Mouse (Mus musculus) left cerebral cortex, adult 11 months (tissue): ENCODE data around the gene Olfr412.

Source experiments
- DNase-seq: peaks from one replicate; pipeline ENCODE4 v3.0.0; 2022; ENCODE audit warnings: low spot score

The Olfr412 gene

GRCm38 (mm10) chr11:74361769-74362168 lies at the start of gene Olfr412:
Olfr412 (plus strand) TSS chr11:74362069.
- no peak for DNase-seq

GRCm38 (mm10) chr11:74326044-74326443 lies 35.8 kb upstream of the Olfr412 start:
- no peak for DNase-seq

- DNase-seq, result no peak
Measured at GRCm38 (mm10) chr11:74328781-74329180, 33.1 kb upstream of the Olfr412 start.

- DNase-seq, result no peak
Measured at GRCm38 (mm10) chr11:74337931-74338330, 23.9 kb upstream of the Olfr412 start, which contains the start of gene Olfr410. Olfr410 (minus strand) TSS chr11:74338031.

- no peak for DNase-seq
Measured at GRCm38 (mm10) chr11:74352550-74352949, 9.3 kb upstream of the Olfr412 start, which contains the start of gene Olfr411. Olfr411 (minus strand) TSS chr11:74352650.

GRCm38 (mm10) chr11:74371393-74372100 lies 9.7 kb downstream of the Olfr412 start:
- no peak for DNase-seq

GRCm38 (mm10) chr11:74376847-74377246 lies 15.0 kb downstream of the Olfr412 start:
- peak; percentile 51 for DNase-seq

- no peak for DNase-seq
Measured at GRCm38 (mm10) chr11:74379166-74379873, 17.5 kb downstream of the Olfr412 start.

- no peak for DNase-seq
Measured at GRCm38 (mm10) chr11:74385674-74386073, 23.8 kb downstream of the Olfr412 start.

- no peak for DNase-seq
Measured at GRCm38 (mm10) chr11:74387203-74387602, 25.3 kb downstream of the Olfr412 start.

- no peak for DNase-seq
Measured at GRCm38 (mm10) chr11:74391899-74392298, 30.0 kb downstream of the Olfr412 start.

- DNase-seq, result no peak
Measured at GRCm38 (mm10) chr11:74392903-74393302, 31.0 kb downstream of the Olfr412 start.

GRCm38 (mm10) chr11:74393489-74393888 lies 31.6 kb downstream of the Olfr412 start:
- DNase-seq, result peak; percentile 24

GRCm38 (mm10) chr11:74395583-74395982 lies 33.7 kb downstream of the Olfr412 start:
- no peak for DNase-seq

GRCm38 (mm10) chr11:74402126-74402525 lies 40.3 kb downstream of the Olfr412 start:
- DNase-seq, result no peak

GRCm38 (mm10) chr11:74404216-74404615 lies 42.3 kb downstream of the Olfr412 start:
- DNase-seq, result no peak

GRCm38 (mm10) chr11:74405201-74405600 lies 43.3 kb downstream of the Olfr412 start:
- no peak for DNase-seq

GRCm38 (mm10) chr11:74408587-74409446 lies 46.9 kb downstream of the Olfr412 start:
- DNase-seq, result peak; percentile 77

- no peak for DNase-seq
Measured at GRCm38 (mm10) chr11:74409447-74409754, 47.5 kb downstream of the Olfr412 start.

GRCm38 (mm10) chr11:74409757-74410174 lies 47.9 kb downstream of the Olfr412 start:
- DNase-seq, result no peak

GRCm38 (mm10) chr11:74411943-74412342 lies 50.1 kb downstream of the Olfr412 start:
- no peak for DNase-seq

- no peak for DNase-seq
Measured at GRCm38 (mm10) chr11:74412462-74412861, 50.6 kb downstream of the Olfr412 start.
